Mouse (Mus musculus): ENCODE results near the gene Foxc2. TPM values are rescaled to one million over a fixed set of nuclear protein-coding genes. Genes with fewer than 3 reads are reported as not detected.

Gene Foxc2
- polyA plus RNA-seq, 2 experiments = 0.06 TPM

DNA sequence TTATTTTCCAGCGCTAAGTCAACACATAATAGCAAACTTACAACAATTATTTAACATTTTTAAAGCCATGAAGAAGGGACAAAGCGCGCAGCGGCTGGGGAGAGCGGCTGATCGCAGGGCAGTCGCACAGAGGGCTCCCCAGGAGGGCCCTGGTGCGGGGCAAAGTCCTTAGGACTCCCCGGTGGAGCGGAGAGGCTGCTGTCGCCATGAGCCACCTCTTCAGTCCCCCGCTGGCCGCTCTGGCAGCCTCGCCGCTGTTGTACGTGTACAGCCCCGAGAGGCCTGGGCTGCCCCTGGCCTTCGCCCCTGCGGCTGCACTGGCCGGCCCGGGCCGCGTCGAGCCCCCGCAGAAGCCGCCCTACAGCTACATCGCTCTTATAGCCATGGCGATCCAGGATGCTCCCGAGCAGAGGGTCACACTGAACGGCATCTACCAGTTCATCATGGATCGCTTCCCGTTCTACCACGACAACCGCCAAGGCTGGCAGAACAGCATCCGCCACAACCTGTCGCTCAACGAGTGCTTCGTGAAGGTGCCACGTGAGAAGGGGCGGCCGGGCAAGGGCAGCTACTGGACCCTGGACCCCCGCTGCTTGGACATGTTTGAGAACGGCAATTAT lies 11.9 kb downstream of the Foxc2 start, which contains the start of gene Foxl1:
Gene Foxl1, plus strand, starts transcription at position 185 of the 620 bp plus-strand sequence.
- no peak within 1 kb of the TSS for H3K4me3 ChIP-seq (ENCODE audit: insufficient read depth in 1 of 2, low read depth in 2 of 2, low read length in 2 of 2)
- H3K27me3 ChIP-seq (ENCODE audit: control insufficient read depth, insufficient read depth, low read length) = peaks cover 74% of the 10 kb centered on the region
- no peaks in the 10 kb centered on the region for H3K36me3 ChIP-seq (replicated peaks; ENCODE audit: control insufficient read depth, insufficient read depth, low read depth)
- H3K4me1 ChIP-seq (replicated peaks; ENCODE audit: control insufficient read depth in 2 of 2, insufficient read depth in 2 of 2, low read length in 1 of 2) = no peaks in the 10 kb centered on the region
- no peak within 1 kb of the TSS for H3K9ac ChIP-seq (replicated peaks)
- no peak within 1 kb of the TSS for H3K4me2 ChIP-seq (ENCODE audit: low read depth)
- ATAC-seq (ENCODE audit: insufficient read depth) = no peak
- DNase-seq (ENCODE audit: low read depth in 3 of 3, low spot score in 3 of 3) = no peak
- WGBS (ENCODE audit: insufficient replicate concordance) = 2% methylated on average over 43 of the region's 43 CpGs
- no peak for TF ChIP-seq EP300 (IDR thresholded peaks at IDR 0.05; ENCODE audit: low read depth)
- no peak for TF ChIP-seq CTCF (IDR thresholded peaks at IDR 0.05; ENCODE audit: low read depth)
- H3K9me3 ChIP-seq (ENCODE audit: control insufficient read depth, low read length) = no peaks in the 10 kb centered on the region
- H3K27ac ChIP-seq = no peak within 1 kb of the TSS

DNA sequence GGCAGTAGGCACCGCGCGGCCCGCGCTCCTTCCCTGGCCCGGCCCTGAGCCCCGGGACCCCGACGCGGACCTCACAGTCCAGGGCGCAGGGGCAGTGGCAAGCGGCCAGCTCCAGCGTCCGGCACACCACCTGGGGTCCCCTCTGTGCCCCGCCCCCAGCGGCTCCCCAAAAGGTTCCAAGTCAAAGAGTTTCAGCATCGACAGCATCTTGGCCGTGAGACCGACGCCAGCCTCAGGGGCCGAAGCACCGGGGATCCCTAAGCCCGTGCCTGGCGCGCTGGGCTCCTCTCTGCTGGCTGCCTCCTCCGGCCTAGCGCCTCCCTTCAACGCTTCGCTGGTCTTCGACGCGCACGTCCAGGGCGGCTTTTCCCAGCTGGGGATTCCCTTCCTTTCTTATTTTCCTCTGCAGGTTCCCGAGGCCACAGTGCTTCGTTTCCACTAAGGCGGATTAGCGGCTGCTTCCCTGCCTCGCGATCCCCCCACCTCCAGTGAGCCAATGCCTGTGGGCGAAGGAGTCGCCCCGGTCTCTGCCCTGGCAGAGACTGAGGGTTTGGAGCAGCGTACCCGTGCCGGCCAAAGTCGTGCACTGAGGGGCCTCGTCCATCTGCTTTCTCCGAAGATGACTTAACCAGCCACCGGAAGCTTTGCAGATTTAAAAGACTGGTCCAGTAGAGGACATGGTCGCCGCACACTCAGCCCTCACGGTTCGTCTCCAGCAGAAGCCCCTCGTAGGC lies 12.7 kb downstream of the Foxc2 start:
- TF ChIP-seq EP300 (IDR thresholded peaks at IDR 0.05; ENCODE audit: low read depth) = no peak
- TF ChIP-seq CTCF (IDR thresholded peaks at IDR 0.05; ENCODE audit: low read depth) = no peak
- Histone ChIP-seq H3K4me2 (ENCODE audit: low read depth) (no peak overlapping the region), H3K36me3 (replicated peaks; ENCODE audit: control insufficient read depth, insufficient read depth, low read depth) (no peaks in the 10 kb centered on the region), H3K9ac (replicated peaks) (no peak overlapping the region), H3K4me1 (replicated peaks; ENCODE audit: control insufficient read depth in 2 of 2, insufficient read depth in 2 of 2, low read length in 1 of 2) (no peaks in the 10 kb centered on the region), H3K27me3 (ENCODE audit: control insufficient read depth, insufficient read depth, low read length) (peaks cover 67% of the 10 kb centered on the region), H3K9me3 (ENCODE audit: control insufficient read depth, low read length) (no peaks in the 10 kb centered on the region), H3K4me3 (ENCODE audit: insufficient read depth in 1 of 2, low read depth in 2 of 2, low read length in 2 of 2) (no peak overlapping the region), H3K27ac (no peak overlapping the region)
- DNase-seq (ENCODE audit: low read depth in 3 of 3, low spot score in 3 of 3) = no peak
- 4% methylated on average over 54 of the region's 55 CpGs for WGBS (ENCODE audit: insufficient replicate concordance)
- ATAC-seq (ENCODE audit: insufficient read depth) = no peak

DNA sequence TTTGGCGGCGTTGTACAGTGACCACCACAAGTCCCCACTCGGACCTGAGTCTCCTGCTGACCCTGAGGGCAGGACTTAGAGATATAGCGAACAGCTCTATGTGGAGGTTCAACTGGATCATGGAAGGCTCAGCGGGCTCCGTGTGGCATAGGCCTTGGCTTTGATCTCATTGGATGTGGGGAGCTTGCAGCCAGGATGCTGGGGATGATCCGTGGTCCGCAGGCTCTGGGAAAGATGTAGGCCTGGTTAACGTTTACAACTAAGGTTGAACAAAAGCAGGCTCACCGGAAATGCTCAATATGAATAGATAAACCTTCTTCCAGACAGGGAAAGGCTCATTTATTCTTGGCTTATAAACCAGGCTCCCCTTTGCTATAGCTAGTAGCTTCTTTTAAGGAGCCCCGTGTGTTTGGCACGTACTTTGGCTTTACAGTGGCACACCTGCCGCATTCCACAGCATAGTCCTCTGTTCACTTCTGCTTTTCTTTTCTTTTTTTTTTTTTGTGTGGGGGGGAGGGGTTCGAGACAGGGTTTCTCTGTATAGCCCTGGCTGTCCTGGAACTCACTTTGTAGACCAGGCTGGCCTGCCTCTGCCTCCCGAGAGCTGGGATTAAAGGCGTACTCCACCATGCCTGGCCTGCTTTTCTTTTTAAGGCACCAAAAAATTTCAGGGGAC lies 13.4 kb downstream of the Foxc2 start:
- H3K9ac ChIP-seq (replicated peaks) = no peak overlapping the region
- no peak for DNase-seq (ENCODE audit: low read depth in 3 of 3, low spot score in 3 of 3)
- H3K27me3 ChIP-seq (ENCODE audit: control insufficient read depth, insufficient read depth, low read length) = peaks cover 62% of the 10 kb centered on the region

DNA sequence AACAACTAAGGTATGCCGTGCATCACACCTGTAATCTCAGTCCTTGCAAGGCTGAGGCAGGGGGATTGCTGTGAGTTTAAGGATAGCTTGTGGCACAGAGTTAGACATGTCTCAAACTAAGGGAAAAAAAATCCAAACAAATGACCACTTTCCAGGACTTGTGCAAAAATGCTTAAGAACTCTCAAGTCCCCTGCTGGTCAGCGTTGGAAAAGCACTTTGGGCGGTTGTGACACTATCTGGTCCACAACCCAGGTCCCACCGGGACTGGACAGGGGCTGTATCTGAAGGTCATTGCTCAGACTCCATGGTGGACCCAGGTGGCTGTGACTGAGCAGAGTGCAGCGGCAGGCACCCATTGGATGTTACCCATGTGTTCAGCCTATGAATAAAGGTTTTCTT lies 14.6 kb downstream of the Foxc2 start:
- Histone ChIP-seq H3K4me3 (ENCODE audit: insufficient read depth in 1 of 2, low read depth in 2 of 2, low read length in 2 of 2) (no peak overlapping the region), H3K27ac (no peak overlapping the region), H3K9me3 (ENCODE audit: control insufficient read depth, low read length) (no peaks in the 10 kb centered on the region), H3K36me3 (replicated peaks; ENCODE audit: control insufficient read depth, insufficient read depth, low read depth) (no peaks in the 10 kb centered on the region), H3K9ac (replicated peaks) (no peak overlapping the region), H3K27me3 (ENCODE audit: control insufficient read depth, insufficient read depth, low read length) (peaks cover 51% of the 10 kb centered on the region), H3K4me2 (ENCODE audit: low read depth) (no peak overlapping the region), H3K4me1 (replicated peaks; ENCODE audit: control insufficient read depth in 2 of 2, insufficient read depth in 2 of 2, low read length in 1 of 2) (no peaks in the 10 kb centered on the region)
- no peak for ATAC-seq (ENCODE audit: insufficient read depth)
- no peak for DNase-seq (ENCODE audit: low read depth in 3 of 3, low spot score in 3 of 3)
- WGBS (ENCODE audit: insufficient replicate concordance) = 27% methylated on average over 5 of the region's 5 CpGs
- TF ChIP-seq CTCF (IDR thresholded peaks at IDR 0.05; ENCODE audit: low read depth) = peak; percentile 55
- TF ChIP-seq EP300 (IDR thresholded peaks at IDR 0.05; ENCODE audit: low read depth) = no peak

More for the DNA sequence above, 13.4 kb downstream of the Foxc2 start:
- no peaks in the 10 kb centered on the region for H3K9me3 ChIP-seq (ENCODE audit: control insufficient read depth, low read length)
- no peak for ATAC-seq (ENCODE audit: insufficient read depth)
- WGBS (ENCODE audit: insufficient replicate concordance) = 9% methylated on average over 16 of the region's 16 CpGs
- H3K4me3 ChIP-seq (ENCODE audit: insufficient read depth in 1 of 2, low read depth in 2 of 2, low read length in 2 of 2) = no peak overlapping the region
- H3K4me2 ChIP-seq (ENCODE audit: low read depth) = no peak overlapping the region
- TF ChIP-seq CTCF (IDR thresholded peaks at IDR 0.05; ENCODE audit: low read depth) = no peak
- no peak for TF ChIP-seq EP300 (IDR thresholded peaks at IDR 0.05; ENCODE audit: low read depth)
- no peaks in the 10 kb centered on the region for H3K4me1 ChIP-seq (replicated peaks; ENCODE audit: control insufficient read depth in 2 of 2, insufficient read depth in 2 of 2, low read length in 1 of 2)
- no peaks in the 10 kb centered on the region for H3K36me3 ChIP-seq (replicated peaks; ENCODE audit: control insufficient read depth, insufficient read depth, low read depth)
- no peak overlapping the region for H3K27ac ChIP-seq

DNA sequence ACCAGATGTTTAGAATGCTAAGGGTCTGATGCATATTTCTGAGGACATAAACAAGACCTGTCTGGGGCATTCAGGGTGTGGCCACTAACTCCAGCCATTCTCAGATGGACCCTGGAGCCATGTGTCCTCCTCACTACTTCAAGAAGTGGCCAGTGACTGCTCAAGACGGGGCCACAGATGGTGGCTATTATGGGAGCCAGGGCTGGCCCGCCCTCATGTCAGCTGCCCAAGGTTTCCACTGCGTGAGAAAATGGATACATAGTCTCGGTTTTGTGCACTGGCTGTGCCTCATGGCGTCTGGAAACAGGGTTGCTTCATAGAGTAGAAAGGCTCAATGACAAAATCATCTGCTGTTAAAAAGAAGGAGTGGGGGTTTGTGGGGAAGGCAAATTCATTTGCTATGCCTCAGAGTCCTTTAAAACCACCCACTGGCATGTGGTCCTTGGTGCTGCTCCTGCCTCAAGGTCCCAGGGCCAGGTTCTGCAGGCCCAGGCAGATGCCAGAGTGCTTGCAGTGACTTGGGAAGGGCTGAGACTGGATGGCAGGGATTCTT lies 17.1 kb downstream of the Foxc2 start:
- Histone ChIP-seq H3K4me2 (ENCODE audit: low read depth) (no peak overlapping the region), H3K36me3 (replicated peaks; ENCODE audit: control insufficient read depth, insufficient read depth, low read depth) (no peaks in the 10 kb centered on the region), H3K9ac (replicated peaks) (no peak overlapping the region), H3K4me3 (ENCODE audit: insufficient read depth in 1 of 2, low read depth in 2 of 2, low read length in 2 of 2) (no peak overlapping the region), H3K4me1 (replicated peaks; ENCODE audit: control insufficient read depth in 2 of 2, insufficient read depth in 2 of 2, low read length in 1 of 2) (no peaks in the 10 kb centered on the region), H3K27ac (no peak overlapping the region), H3K9me3 (ENCODE audit: control insufficient read depth, low read length) (no peaks in the 10 kb centered on the region; the same call in 1 of the 2 replicates), H3K27me3 (ENCODE audit: control insufficient read depth, insufficient read depth, low read length) (peaks cover 26% of the 10 kb centered on the region)
- TF ChIP-seq CTCF (IDR thresholded peaks at IDR 0.05; ENCODE audit: low read depth) = no peak
- no peak for ATAC-seq (ENCODE audit: insufficient read depth)
- 47% methylated on average over 5 of the region's 5 CpGs for WGBS (ENCODE audit: insufficient replicate concordance)
- DNase-seq (ENCODE audit: low read depth in 3 of 3, low spot score in 3 of 3) = no peak
